Mouse (Mus musculus): Measurements from ENCODE around the gene 4930469K13Rik. TPM values are rescaled to one million over a fixed set of nuclear protein-coding genes. Genes with fewer than 3 reads are reported as not detected.

The 4930469K13Rik gene
- total RNA-seq, 2 experiments from 2014 or later: not detected

- intact Hi-C loops (cut with DNase I): no loop called here
- no peak for DNase-seq
Measured at GRCm38 (mm10) chr11:34000416-34000815, 97.9 kb downstream of the 4930469K13Rik start.

- DNase-seq: no peak
- intact Hi-C loops (cut with DNase I): no loop called here
Measured at GRCm38 (mm10) chr11:33998244-33998643, 100.1 kb downstream of the 4930469K13Rik start.

GRCm38 (mm10) chr11:33993496-33993895, 104.9 kb downstream of the 4930469K13Rik start:
- no peak for DNase-seq
- intact Hi-C loops (cut with DNase I): no loop called here

GRCm38 (mm10) chr11:33992938-33993337, 105.4 kb downstream of the 4930469K13Rik start, which contains the start of gene Kcnip1:
Gene Kcnip1 (minus strand): TSS chr11:33993152.
- DNase-seq: peak; percentile 55 to 67
- intact Hi-C loops (cut with DNase I): no loop called here

- intact Hi-C loops (cut with DNase I): no loop called here
Measured at GRCm38 (mm10) chr11:33990002-33990401, 108.4 kb downstream of the 4930469K13Rik start.

GRCm38 (mm10) chr11:33986525-33986924, 111.8 kb downstream of the 4930469K13Rik start:
- no peak for DNase-seq
- intact Hi-C loops (cut with DNase I): no loop called here

More at GRCm38 (mm10) chr11:33990002-33990401, 108.4 kb downstream of the 4930469K13Rik start:
- no peak for DNase-seq

- DNase-seq: no peak
- intact Hi-C loops (cut with DNase I): no loop called here
Measured at GRCm38 (mm10) chr11:33980146-33980545, 118.2 kb downstream of the 4930469K13Rik start.

GRCm38 (mm10) chr11:33975121-33975520, 123.2 kb downstream of the 4930469K13Rik start:
- intact Hi-C loops (cut with DNase I): no loop called here
- no peak for DNase-seq

GRCm38 (mm10) chr11:33974341-33975040, 123.9 kb downstream of the 4930469K13Rik start:
- intact Hi-C loops (cut with DNase I): no loop called here
- DNase-seq: no peak

GRCm38 (mm10) chr11:33972114-33972513, 126.2 kb downstream of the 4930469K13Rik start:
- intact Hi-C loops (cut with DNase I): no loop called here
- DNase-seq: no peak

- DNase-seq: no peak
- intact Hi-C loops (cut with DNase I): no loop called here
Measured at GRCm38 (mm10) chr11:33969199-33969598, 129.2 kb downstream of the 4930469K13Rik start.

GRCm38 (mm10) chr11:33967708-33968107, 130.6 kb downstream of the 4930469K13Rik start:
- intact Hi-C loops (cut with DNase I): no loop called here
- DNase-seq: no peak

GRCm38 (mm10) chr11:33965380-33965779, 133.0 kb downstream of the 4930469K13Rik start:
- intact Hi-C loops (cut with DNase I): no loop called here

GRCm38 (mm10) chr11:33962688-33963407, 135.5 kb downstream of the 4930469K13Rik start, which contains the start of gene Kcnmb1:
Gene Kcnmb1 (plus strand): TSS chr11:33963013.
- intact Hi-C loops (cut with DNase I): no loop called here
- DNase-seq: no peak

More at GRCm38 (mm10) chr11:33965380-33965779, 133.0 kb downstream of the 4930469K13Rik start:
- no peak for DNase-seq

GRCm38 (mm10) chr11:33962178-33962577, 136.2 kb downstream of the 4930469K13Rik start:
- no peak for DNase-seq

GRCm38 (mm10) chr11:33958713-33959112, 139.6 kb downstream of the 4930469K13Rik start:
- intact Hi-C loops (cut with DNase I): loop anchor here (5.0 kb wide), 1 partner anchor 49 kb away; no protein-coding TSS in a partner anchor

More at GRCm38 (mm10) chr11:33962178-33962577, 136.2 kb downstream of the 4930469K13Rik start:
- intact Hi-C loops (cut with DNase I): no loop called here

GRCm38 (mm10) chr11:33957595-33957994, 140.8 kb downstream of the 4930469K13Rik start:
- DNase-seq: no peak
- intact Hi-C loops (cut with DNase I): loop anchor here (5.0 kb wide), 1 partner anchor 50 kb away; no protein-coding TSS in a partner anchor

More at GRCm38 (mm10) chr11:33958713-33959112, 139.6 kb downstream of the 4930469K13Rik start:
- DNase-seq: no peak

GRCm38 (mm10) chr11:33956623-33957022, 141.7 kb downstream of the 4930469K13Rik start:
- no peak for DNase-seq
- intact Hi-C loops (cut with DNase I): loop anchor here (5.0 kb wide), 1 partner anchor 51 kb away; no protein-coding TSS in a partner anchor

GRCm38 (mm10) chr11:33955982-33956381, 142.4 kb downstream of the 4930469K13Rik start:
- DNase-seq: no peak
- intact Hi-C loops (cut with DNase I): loop anchor here (5.0 kb wide), 1 partner anchor 51 kb away; no protein-coding TSS in a partner anchor

GRCm38 (mm10) chr11:33951684-33952625, 146.4 kb downstream of the 4930469K13Rik start:
- no peak for DNase-seq
- intact Hi-C loops (cut with DNase I): no loop called here

All from gastrocnemius, postnatal 36 days (tissue).